Mouse (Mus musculus): Measurements from ENCODE around the gene Kctd20.

- TF ChIP-seq CTCF (IDR thresholded peaks at IDR 0.05; ENCODE audit: borderline replicate concordance, insufficient read depth, low read length) (no peak), POLR2A (IDR thresholded peaks at IDR 0.05; ENCODE audit: low read depth, low read length) (no peak)
Observed at GRCm38 (mm10) chr17:28961596-28961995, 9.8 kb downstream of the Kctd20 start.
